8 mouse cellular contexts compared by ENCODE assay signal in genomic region chr10:81136706-81137231, GRCm38 (mm10). TPM values are rescaled to one million over a fixed set of nuclear protein-coding genes. Genes with fewer than 3 reads are reported as not detected.
A peak's percentile ranks its signal among the peaks of the same experiment; 100 is the strongest.
DNase-seq lines count a peak whose midpoint lies in the region; ATAC-seq and TF ChIP-seq lines count a peak whose summit lies in the region.

No protein-coding gene starts in this region.

- peak overlapping the region; percentile 93 for H3K4me3 ChIP-seq in embryonic facial prominence, embryonic 10.5 days
- peak overlapping the region; percentile 94 for H3K4me3 ChIP-seq in lung, embryonic 14.5 days (ENCODE audit: low read depth, low read length)

- peak; percentile 88 for DNase-seq in CD4-positive helper T cell, adult 2 months (ENCODE audit: low read depth, low spot score)
- DNase-seq in adipocyte (ENCODE audit: low spot score): peak; percentile 82
- DNase-seq in embryonic facial prominence, embryonic 10.5 days (ENCODE audit: low spot score): no peak
- peak; percentile 79 to 81 for DNase-seq in heart, adult 9 months (ENCODE audit: low spot score in 2 of 2)
- peak; percentile 93 for DNase-seq in kidney, adult 9 months
- peak; percentile 81 for DNase-seq in lung, embryonic 14.5 days
- DNase-seq in retina, embryonic 14.5 days (ENCODE audit: low spot score): peak; percentile 78
- peak; percentile 79 for DNase-seq in urinary bladder, postnatal 14 days (ENCODE audit: low spot score)

- WGBS in embryonic facial prominence, embryonic 10.5 days: under 1% methylated on average over 50 of the region's 50 CpGs
- 1% methylated on average over 45 of the region's 50 CpGs for WGBS in lung, embryonic 14.5 days

- peak; percentile 30 for ATAC-seq in lung, embryonic 14.5 days (ENCODE audit: insufficient read depth)

- H3K27me3 ChIP-seq in embryonic facial prominence, embryonic 10.5 days (replicated peaks; ENCODE audit: low read depth, poor library complexity, severe bottlenecking): peaks cover 42% of the 10 kb centered on the region
- peaks cover 27% of the 10 kb centered on the region for H3K27me3 ChIP-seq in lung, embryonic 14.5 days (ENCODE audit: insufficient read depth, low read length)

- peak overlapping the region; percentile 99 for H3K4me2 ChIP-seq in lung, embryonic 14.5 days

- peaks cover 25% of the 10 kb centered on the region for H3K36me3 ChIP-seq in embryonic facial prominence, embryonic 10.5 days (replicated peaks)
- H3K36me3 ChIP-seq in lung, embryonic 14.5 days (ENCODE audit: insufficient read depth): peaks cover 7% of the 10 kb centered on the region; the same call in 1 of the 2 replicates

- H3K4me1 ChIP-seq in embryonic facial prominence, embryonic 10.5 days: peaks cover 67% of the 10 kb centered on the region
- peaks cover 26% of the 10 kb centered on the region for H3K4me1 ChIP-seq in lung, embryonic 14.5 days (ENCODE audit: insufficient read depth)

- peak overlapping the region; percentile 98 for H3K27ac ChIP-seq in embryonic facial prominence, embryonic 10.5 days (replicated peaks)
- peak overlapping the region; percentile 99 for H3K27ac ChIP-seq in lung, embryonic 14.5 days (ENCODE audit: low read depth)

- peak overlapping the region; percentile 97 for H3K9ac ChIP-seq in lung, embryonic 14.5 days

- no peaks in the 10 kb centered on the region for H3K9me3 ChIP-seq in embryonic facial prominence, embryonic 10.5 days
- H3K9me3 ChIP-seq in lung, embryonic 14.5 days (ENCODE audit: low read depth, low read length): no peaks in the 10 kb centered on the region

- no peak for TF ChIP-seq CTCF in lung, embryonic 14.5 days (IDR thresholded peaks at IDR 0.05; ENCODE audit: low read depth)

RNA-seq across cellular contexts. Expression of gene Zbtb7a, which starts 1.7 kb away (rescaled TPM):
- 10.4 and 11.7 TPM in 2 replicates for polyA plus RNA-seq in embryonic facial prominence, embryonic 10.5 days (2016; fragmentation: Nextera tagmentation; extraction: Ambion mirVana)
- polyA plus RNA-seq in lung, embryonic 14.5 days (2014; fragmentation: Nextera tagmentation; extraction: Ambion mirVana): 22.4 and 25.0 TPM in 2 replicates

RNA-seq across cellular contexts. Expression of gene Pias4, which starts 31.0 kb away (rescaled TPM):
- polyA plus RNA-seq in embryonic facial prominence, embryonic 10.5 days (2016; fragmentation: Nextera tagmentation; extraction: Ambion mirVana): 62.2 and 66.3 TPM in 2 replicates
- 38.7 and 47.9 TPM in 2 replicates for polyA plus RNA-seq in lung, embryonic 14.5 days (2014; fragmentation: Nextera tagmentation; extraction: Ambion mirVana)

RNA-seq across cellular contexts. Expression of gene Map2k2, which starts 31.1 kb away (rescaled TPM):
- polyA plus RNA-seq in embryonic facial prominence, embryonic 10.5 days (2016; fragmentation: Nextera tagmentation; extraction: Ambion mirVana): 222 and 225 TPM in 2 replicates
- 180 and 199 TPM in 2 replicates for polyA plus RNA-seq in lung, embryonic 14.5 days (2014; fragmentation: Nextera tagmentation; extraction: Ambion mirVana)

RNA-seq across cellular contexts. Expression of gene Creb3l3, which starts 38.1 kb away (rescaled TPM):
- 0.60 TPM in 1 of 2 replicates, not detected in the other for polyA plus RNA-seq in embryonic facial prominence, embryonic 10.5 days (2016; fragmentation: Nextera tagmentation; extraction: Ambion mirVana)
- 0.41 and 0.58 TPM in 2 replicates for polyA plus RNA-seq in lung, embryonic 14.5 days (2014; fragmentation: Nextera tagmentation; extraction: Ambion mirVana)

RNA-seq across cellular contexts. Expression of gene Eef2, which starts 39.7 kb away (rescaled TPM):
- polyA plus RNA-seq in embryonic facial prominence, embryonic 10.5 days (2016; fragmentation: Nextera tagmentation; extraction: Ambion mirVana): 564 and 572 TPM in 2 replicates
- polyA plus RNA-seq in lung, embryonic 14.5 days (2014; fragmentation: Nextera tagmentation; extraction: Ambion mirVana): 481 and 493 TPM in 2 replicates
